Mouse (Mus musculus) MEL (cell line): Measurements from ENCODE around the gene Kiss1r. TPM values are rescaled to one million over a fixed set of nuclear protein-coding genes. Genes with fewer than 3 reads are reported as not detected.

Experiments
- DNase-seq: peaks from one replicate; pipeline ENCODE4 v3.0.0; 2011; ENCODE audit warnings: low read depth, low spot score
- H3K27ac ChIP-seq: 2 replicates; pipeline ENCODE4 v1.5.1; 2012; ENCODE audit warnings: low read depth, mild to moderate bottlenecking, control low read depth, low read length, moderate library complexity; ENCODE audit not compliant: control insufficient read depth
- H3K27me3 ChIP-seq, 2 experiments: fragments of 150-350 bp in 1 of 2; sonication (generic) in 1 of 2; 2 replicates each; pipeline ENCODE4 v1.6.1; 2012; ENCODE audit warnings: low read length in 2 of 2, mild to moderate bottlenecking in 2 of 2, improper control_type of control experiment in 1 of 2, moderate library complexity in 1 of 2; ENCODE audit not compliant: insufficient read depth in 2 of 2, control insufficient read depth in 1 of 2
- H3K36me3 ChIP-seq, 2 experiments: 2 replicates each; pipeline ENCODE4 v1.6.1; 2012 to 2014; ENCODE audit warnings: low read length in 2 of 2, improper control_type of control experiment in 1 of 2, inconsistent platforms in 1 of 2, mild to moderate bottlenecking in 1 of 2; ENCODE audit not compliant: insufficient read depth in 2 of 2, control insufficient read depth in 1 of 2
- H3K4me1 ChIP-seq, 2 experiments: fragments of 150-350 bp in 1 of 2; sonication (generic) in 1 of 2; 2 replicates each; pipeline ENCODE4 v1.6.1; 2012; ENCODE audit warnings: low read length in 2 of 2, improper control_type of control experiment in 1 of 2, mild to moderate bottlenecking in 1 of 2; ENCODE audit not compliant: insufficient read depth in 2 of 2, control insufficient read depth in 1 of 2
- H3K4me3 ChIP-seq, 2 experiments: fragments of 150-350 bp in 1 of 2; sonication (generic) in 1 of 2; 2 replicates each; pipeline ENCODE4 v1.5.1; 2012; ENCODE audit warnings: low read depth in 2 of 2, low read length in 2 of 2, mild to moderate bottlenecking in 2 of 2, moderate library complexity in 2 of 2, control low read depth in 1 of 2, improper control_type of control experiment in 1 of 2; ENCODE audit not compliant: control insufficient read depth in 1 of 2, insufficient read depth in 1 of 2
- H3K79me2 ChIP-seq: 2 replicates; pipeline ENCODE4 v1.6.1; 2012; ENCODE audit warnings: mild to moderate bottlenecking, low read length, moderate library complexity; ENCODE audit not compliant: control insufficient read depth, poor library complexity, insufficient read depth
- H3K9ac ChIP-seq: 2 replicates; pipeline ENCODE4 v1.6.1; 2012; ENCODE audit warnings: low read depth, mild to moderate bottlenecking, control low read depth, low read length, moderate library complexity; ENCODE audit not compliant: control insufficient read depth, poor library complexity, severe bottlenecking
- H3K9me3 ChIP-seq: fragments of 150-350 bp; sonication (generic); replicated peaks from 2 replicates; pipeline ENCODE4 v1.6.1; 2012; ENCODE audit warnings: mild to moderate bottlenecking, low read length, improper control_type of control experiment, moderate library complexity; ENCODE audit not compliant: insufficient read depth
- BHLHE40 ChIP-seq: IDR thresholded peaks from 2 replicates; pipeline ENCODE4 v1.6.1; 2012; ENCODE audit warnings: low read depth, mild to moderate bottlenecking, inconsistent platforms, low read length, improper control_type of control experiment, borderline replicate concordance
- CHD1 ChIP-seq: IDR thresholded peaks from 2 replicates; pipeline ENCODE4 v1.6.1; 2012; ENCODE audit warnings: low read depth, mild to moderate bottlenecking, inconsistent platforms, low read length, improper control_type of control experiment
- CTCF ChIP-seq, 3 experiments: IDR thresholded peaks in 2 of 3; conservative IDR thresholded peaks in 1 of 3; 2 replicates each; pipeline ENCODE4 v1.5.1; 2011 to 2012; ENCODE audit warnings: low read length in 3 of 3, low read depth in 2 of 3, mild to moderate bottlenecking in 2 of 3, improper control_type of control experiment in 1 of 3, inconsistent platforms in 1 of 3, mixed read lengths in 1 of 3, moderate library complexity in 1 of 3; ENCODE audit not compliant: control insufficient read depth in 1 of 3, insufficient read depth in 1 of 3, poor library complexity in 1 of 3, severe bottlenecking in 1 of 3
- E2F4 ChIP-seq: IDR thresholded peaks from 2 replicates; pipeline ENCODE4 v1.6.1; 2011; ENCODE audit warnings: low read depth, low read length, improper control_type of control experiment, borderline replicate concordance
- ELF1 ChIP-seq: IDR thresholded peaks from 2 replicates; pipeline ENCODE4 v1.6.1; 2014; ENCODE audit warnings: low read depth, mild to moderate bottlenecking, inconsistent platforms, low read length, improper control_type of control experiment, moderate library complexity
- EP300 ChIP-seq, 2 experiments: IDR thresholded peaks; 2 replicates each; pipeline ENCODE4 v1.6.1; 2011; ENCODE audit warnings: improper control_type of control experiment in 2 of 2, low read length in 2 of 2, low read depth in 1 of 2, mild to moderate bottlenecking in 1 of 2
- ETS1 ChIP-seq: IDR thresholded peaks from 2 replicates; pipeline ENCODE4 v1.6.1; 2012; ENCODE audit warnings: low read depth, mild to moderate bottlenecking, inconsistent platforms, low read length, improper control_type of control experiment, moderate library complexity
- GATA1 ChIP-seq: IDR thresholded peaks from 2 replicates; pipeline ENCODE4 v1.6.1; 2011; ENCODE audit warnings: low read depth, low read length, improper control_type of control experiment
- HCFC1 ChIP-seq: IDR thresholded peaks from 2 replicates; pipeline ENCODE4 v1.6.1; 2012; ENCODE audit warnings: low read depth, mild to moderate bottlenecking, inconsistent platforms, low read length, improper control_type of control experiment, moderate library complexity
- JUND ChIP-seq: IDR thresholded peaks from 2 replicates; pipeline ENCODE4 v1.6.1; 2011; ENCODE audit warnings: low read depth, mild to moderate bottlenecking, improper control_type of control experiment, low read length
- KAT2A ChIP-seq: conservative IDR thresholded peaks from 2 replicates; pipeline ENCODE4 v1.6.1; 2012; ENCODE audit warnings: low read depth, low read length, improper control_type of control experiment, inconsistent platforms
- MAX ChIP-seq: IDR thresholded peaks from 2 replicates; pipeline ENCODE4 v1.6.1; 2011; ENCODE audit warnings: low read length, improper control_type of control experiment
- MAZ ChIP-seq: IDR thresholded peaks from 2 replicates; pipeline ENCODE4 v1.6.1; 2012; ENCODE audit warnings: low read depth, mild to moderate bottlenecking, inconsistent platforms, low read length, improper control_type of control experiment
- MEF2A ChIP-seq: IDR thresholded peaks from 2 replicates; pipeline ENCODE4 v1.6.1; 2014; ENCODE audit warnings: low read depth, mild to moderate bottlenecking, inconsistent platforms, low read length, improper control_type of control experiment; ENCODE audit not compliant: poor library complexity, insufficient replicate concordance, severe bottlenecking; ENCODE audit errors: extremely low read depth
- MYB ChIP-seq: IDR thresholded peaks from 2 replicates; pipeline ENCODE4 v1.6.1; 2011; ENCODE audit warnings: mild to moderate bottlenecking, low read depth, low read length, improper control_type of control experiment
- MYC ChIP-seq: IDR thresholded peaks from 2 replicates; pipeline ENCODE4 v1.6.1; 2011; ENCODE audit warnings: low read depth, mild to moderate bottlenecking, low read length, improper control_type of control experiment, moderate library complexity
- NRF1 ChIP-seq: IDR thresholded peaks from 2 replicates; pipeline ENCODE4 v1.6.1; 2014; ENCODE audit warnings: low read depth, mild to moderate bottlenecking, inconsistent platforms, low read length, improper control_type of control experiment, moderate library complexity; ENCODE audit not compliant: poor library complexity, insufficient read depth, severe bottlenecking
- POLR2A ChIP-seq, 2 experiments: IDR thresholded peaks; 2 replicates each; pipeline ENCODE4 v1.6.1; 2011 to 2012; ENCODE audit warnings: low read length in 2 of 2, mild to moderate bottlenecking in 2 of 2, control low read depth in 1 of 2, improper control_type of control experiment in 1 of 2, low read depth in 1 of 2, moderate library complexity in 1 of 2; ENCODE audit not compliant: control insufficient read depth in 1 of 2, insufficient read depth in 1 of 2, poor library complexity in 1 of 2
- POLR2AphosphoS5 ChIP-seq: IDR thresholded peaks from 2 replicates; pipeline ENCODE4 v1.6.1; 2012; ENCODE audit warnings: low read depth, borderline replicate concordance, mild to moderate bottlenecking, inconsistent platforms, low read length, moderate library complexity, mixed read lengths
- RAD21 ChIP-seq: IDR thresholded peaks from 2 replicates; pipeline ENCODE4 v1.6.1; 2011; ENCODE audit warnings: mild to moderate bottlenecking, low read depth, low read length, improper control_type of control experiment
- SMC3 ChIP-seq: IDR thresholded peaks from 2 replicates; pipeline ENCODE4 v1.6.1; 2011; ENCODE audit warnings: low read depth, low read length, improper control_type of control experiment
- TAL1 ChIP-seq: IDR thresholded peaks from 2 replicates; pipeline ENCODE4 v1.6.1; 2012; ENCODE audit warnings: mild to moderate bottlenecking, inconsistent platforms, low read length, moderate library complexity, mixed read lengths
- TCF12 ChIP-seq: IDR thresholded peaks from 2 replicates; pipeline ENCODE4 v1.6.1; 2014; ENCODE audit warnings: low read depth, mild to moderate bottlenecking, inconsistent platforms, low read length, improper control_type of control experiment, moderate library complexity
- UBTF ChIP-seq: IDR thresholded peaks from 2 replicates; pipeline ENCODE4 v1.6.1; 2012; ENCODE audit warnings: low read depth, mild to moderate bottlenecking, inconsistent platforms, low read length, improper control_type of control experiment, moderate library complexity, borderline replicate concordance; ENCODE audit not compliant: insufficient read depth
- USF2 ChIP-seq, 2 experiments: IDR thresholded peaks; 2 replicates each; pipeline ENCODE4 v1.6.1; 2011 to 2012; ENCODE audit warnings: improper control_type of control experiment in 2 of 2, low read length in 2 of 2, borderline replicate concordance in 1 of 2, inconsistent platforms in 1 of 2, low read depth in 1 of 2, mild to moderate bottlenecking in 1 of 2; ENCODE audit not compliant: insufficient read depth in 1 of 2
- ZC3H11A ChIP-seq: IDR thresholded peaks from 2 replicates; pipeline ENCODE4 v1.6.1; 2012; ENCODE audit warnings: low read depth, mild to moderate bottlenecking, inconsistent platforms, low read length, improper control_type of control experiment
- ZKSCAN1 ChIP-seq: IDR thresholded peaks from 2 replicates; pipeline ENCODE4 v1.6.1; 2012; ENCODE audit warnings: low read depth, mild to moderate bottlenecking, inconsistent platforms, low read length, improper control_type of control experiment, moderate library complexity
- ZMIZ1 ChIP-seq: IDR thresholded peaks from 2 replicates; pipeline ENCODE4 v1.6.1; 2012; ENCODE audit warnings: low read depth, mild to moderate bottlenecking, inconsistent platforms, low read length, improper control_type of control experiment, moderate library complexity
- ZNF384 ChIP-seq: IDR thresholded peaks from 2 replicates; pipeline ENCODE4 v1.6.1; 2012; ENCODE audit warnings: low read depth, mild to moderate bottlenecking, inconsistent platforms, low read length, improper control_type of control experiment
- polyA plus RNA-seq, 2 experiments: library from polyadenylated mRNA; stranded (reverse) in 1 of 2; unstranded in 1 of 2; fragments of >175 nt in 1 of 2; fragments of >200 nt in 1 of 2; gene quantifications; 2 replicates each; pipeline versions ENCODE4 v1.2.1 to v1.2.4; 2012; ENCODE audit warnings: low replicate concordance in 2 of 2, low read depth in 1 of 2; ENCODE audit not compliant: insufficient read length in 2 of 2, insufficient read depth in 1 of 2, missing spikeins in 1 of 2
- total RNA-seq: library from RNA; depleted of rRNA; stranded (reverse); fragments of 300-350 nt; gene quantifications from 2 replicates; pipeline ENCODE4 v1.2.3, GENCODE M21; 2012

Kiss1r gene
- total and polyA plus RNA-seq, 3 experiments, result 9.1 to 23.5 TPM; not detected in 1

- no peaks in the 10 kb centered on the region; a peak in 1 of 4 replicates for H3K36me3 ChIP-seq
- no peaks in the 10 kb centered on the region for H3K27me3 ChIP-seq
Measured at GRCm38 (mm10) chr10:79970415-79971182, 53.8 kb downstream of the Kiss1r start, which contains the start of gene Grin3b. Gene Grin3b (plus strand): TSS chr10:79970715.

GRCm38 (mm10) chr10:79971183-79971497 lies 54.4 kb downstream of the Kiss1r start:
- DNase-seq, result no peak
- H3K9ac ChIP-seq, result no peak overlapping the region
- H3K27ac ChIP-seq, result no peak overlapping the region
- no peaks in the 10 kb centered on the region for H3K9me3 ChIP-seq
- no peaks in the 10 kb centered on the region for H3K27me3 ChIP-seq
- H3K4me1 ChIP-seq, result no peaks in the 10 kb centered on the region
- H3K79me2 ChIP-seq, result no peaks in the 10 kb centered on the region
- H3K36me3 ChIP-seq, result no peaks in the 10 kb centered on the region; a peak in 1 of 4 replicates
- no peak overlapping the region for H3K4me3 ChIP-seq
- TF ChIP-seq HCFC1 (no peak), ZNF384 (no peak), MAX (no peak), ZC3H11A (no peak), TCF12 (no peak), POLR2A (IDR thresholded peaks at IDR 0.05; ENCODE audit: control insufficient read depth in 1 of 2, insufficient read depth in 1 of 2, low read depth in 1 of 2, low read length in 2 of 2, poor library complexity in 1 of 2) (no peak), ELF1 (no peak), UBTF (no peak), GATA1 (no peak), MAZ (no peak), TAL1 (no peak), ZMIZ1 (no peak), CHD1 (no peak), BHLHE40 (no peak), RAD21 (no peak), KAT2A (no peak)

More at GRCm38 (mm10) chr10:79970415-79971182, 53.8 kb downstream of the Kiss1r start, which contains the start of gene Grin3b:
- no peak for DNase-seq
- no peak for TF ChIP-seq E2F4
- TF ChIP-seq ETS1, result no peak
- no peak for TF ChIP-seq USF2 (IDR thresholded peaks at IDR 0.05; ENCODE audit: borderline replicate concordance in 1 of 2, insufficient read depth in 1 of 2, low read depth in 1 of 2, low read length in 2 of 2)
- no peak for TF ChIP-seq POLR2AphosphoS5
- TF ChIP-seq CTCF (IDR thresholded peaks at IDR 0.05 in 2 of 3, conservative IDR thresholded peaks at IDR 0.05 in 1 of 3; ENCODE audit: control insufficient read depth in 1 of 3, insufficient read depth in 1 of 3, low read depth in 2 of 3, low read length in 3 of 3, poor library complexity in 1 of 3, severe bottlenecking in 1 of 3), result no peak
- no peak for TF ChIP-seq SMC3
- TF ChIP-seq ZKSCAN1, result no peak
- TF ChIP-seq MYC, result no peak
- TF ChIP-seq MYB, result no peak
- no peak for TF ChIP-seq KAT2A
- no peak for TF ChIP-seq NRF1
- TF ChIP-seq EP300 (IDR thresholded peaks at IDR 0.05; ENCODE audit: low read depth in 1 of 2, low read length in 2 of 2), result no peak
- TF ChIP-seq MEF2A, result no peak
- no peak for TF ChIP-seq MAZ
- no peak for TF ChIP-seq JUND
- TF ChIP-seq POLR2A (IDR thresholded peaks at IDR 0.05; ENCODE audit: control insufficient read depth in 1 of 2, insufficient read depth in 1 of 2, low read depth in 1 of 2, low read length in 2 of 2, poor library complexity in 1 of 2), result no peak
- H3K9me3 ChIP-seq, result no peaks in the 10 kb centered on the region
- no peaks in the 10 kb centered on the region for H3K4me1 ChIP-seq
- no peak within 1 kb of the TSS for H3K9ac ChIP-seq
- no peak within 1 kb of the TSS for H3K27ac ChIP-seq
- H3K79me2 ChIP-seq, result no peaks in the 10 kb centered on the region
- H3K4me3 ChIP-seq, result no peak within 1 kb of the TSS
